Mouse (Mus musculus) liver, embryonic 13.5 days (tissue): ENCODE data around the gene Cdkl1. TPM values are rescaled to one million over a fixed set of nuclear protein-coding genes. Genes with fewer than 3 reads are reported as not detected.

Source experiments
- ATAC-seq: fragments of 200-750 bp; cut with Nextera tagmentation; 2 replicates; pipeline ENCODE4 v1.8.0; 2017; ENCODE audit warnings: low read depth, mild to moderate bottlenecking, moderate number of reproducible peaks, moderate library complexity
- DNase-seq: peaks from one replicate; pipeline ENCODE4 v3.0.0; 2022
- H3K27ac ChIP-seq: fragments of 300-500 bp; sonication (generic); 2 replicates; pipeline ENCODE4 v1.5.1; 2015; ENCODE audit warnings: moderate library complexity, mild to moderate bottlenecking, inconsistent platforms
- H3K27me3 ChIP-seq: fragments of 300-500 bp; sonication (generic); 2 replicates; pipeline ENCODE4 v1.6.1; 2015; ENCODE audit warnings: mild to moderate bottlenecking, inconsistent platforms
- H3K36me3 ChIP-seq: fragments of 300-500 bp; sonication (generic); 2 replicates; pipeline ENCODE4 v1.6.1; 2015; ENCODE audit warnings: mild to moderate bottlenecking, inconsistent platforms
- H3K4me1 ChIP-seq: fragments of 300-500 bp; sonication (generic); replicated peaks from 2 replicates; pipeline ENCODE4 v1.6.1; 2015; ENCODE audit warnings: inconsistent platforms
- H3K4me2 ChIP-seq: fragments of 300-500 bp; sonication (generic); 2 replicates; pipeline ENCODE4 v1.6.1; 2015; ENCODE audit warnings: inconsistent platforms, mild to moderate bottlenecking, moderate library complexity
- H3K4me3 ChIP-seq: fragments of 300-500 bp; sonication (generic); replicated peaks from 2 replicates; pipeline ENCODE4 v1.5.1; 2015; ENCODE audit warnings: mild to moderate bottlenecking, inconsistent platforms
- H3K9ac ChIP-seq: fragments of 300-500 bp; sonication (generic); 2 replicates; pipeline ENCODE4 v1.6.1; 2015; ENCODE audit warnings: mild to moderate bottlenecking, inconsistent platforms
- H3K9me3 ChIP-seq: fragments of 300-500 bp; sonication (generic); replicated peaks from 2 replicates; pipeline ENCODE4 v1.6.1; 2016; ENCODE audit warnings: inconsistent platforms
- WGBS: fragments of 180-500 bp; shearing (Covaris S2); methylation state at CpG from one replicate; pipeline ENCODE4 v1.1.7; 2015; ENCODE audit not compliant: insufficient replicate concordance; 5-methylcytosine and 5-hydroxymethylcytosine counted together
- polyA plus RNA-seq: library from polyadenylated mRNA; unstranded; fragments of >200 nt; fragmentation: Nextera tagmentation; extraction: Ambion mirVana; gene quantifications from 2 replicates; pipeline ENCODE4 v1.2.1, GENCODE M21; 2015

The Cdkl1 gene
- polyA plus RNA-seq, 1 experiment from 2014 or later, result 1.8 TPM

GRCm38 (mm10) chr12:69760743-69761406 is 30.2 kb downstream of the Cdkl1 start:
- peaks cover 68% of the 10 kb centered on the region for H3K4me1 ChIP-seq
- no peak for ATAC-seq
- H3K27me3 ChIP-seq, result no peaks in the 10 kb centered on the region
- H3K27ac ChIP-seq, result peak overlapping the region; percentile 99
- DNase-seq, result no peak
- H3K9ac ChIP-seq, result peak overlapping the region; percentile 46
- no peak overlapping the region for H3K4me2 ChIP-seq
- H3K36me3 ChIP-seq, result no peaks in the 10 kb centered on the region
- WGBS, result 83% methylated on average over 20 of the region's 20 CpGs
- no peak overlapping the region for H3K4me3 ChIP-seq
- no peaks in the 10 kb centered on the region for H3K9me3 ChIP-seq

- ATAC-seq (no peak), DNase-seq (no peak)
- no peaks in the 10 kb centered on the region for H3K9me3 ChIP-seq
- peak overlapping the region; percentile 99 for H3K27ac ChIP-seq
- H3K4me3 ChIP-seq, result no peak overlapping the region
- peak overlapping the region; percentile 73 for H3K9ac ChIP-seq
- no peaks in the 10 kb centered on the region for H3K27me3 ChIP-seq
- no peaks in the 10 kb centered on the region for H3K36me3 ChIP-seq
- peak overlapping the region; percentile 56 for H3K4me2 ChIP-seq
- WGBS, result 43% methylated on average over 6 of the region's 6 CpGs
- peaks cover 71% of the 10 kb centered on the region for H3K4me1 ChIP-seq
Observed at GRCm38 (mm10) chr12:69760014-69760413, 31.1 kb downstream of the Cdkl1 start.

GRCm38 (mm10) chr12:69759267-69759885 is 31.7 kb downstream of the Cdkl1 start:
- Histone ChIP-seq H3K36me3 (no peaks in the 10 kb centered on the region), H3K9me3 (no peaks in the 10 kb centered on the region), H3K4me3 (peak overlapping the region; percentile 36), H3K9ac (peak overlapping the region; percentile 83), H3K4me2 (peak overlapping the region; percentile 78), H3K27ac (peak overlapping the region; percentile 99), H3K4me1 (peaks cover 72% of the 10 kb centered on the region), H3K27me3 (no peaks in the 10 kb centered on the region)
- ATAC-seq (peak; percentile 77), DNase-seq (peak; percentile 81)
- WGBS, result 6% methylated on average over 6 of the region's 7 CpGs

GRCm38 (mm10) chr12:69758221-69759185 is 32.6 kb downstream of the Cdkl1 start:
- peak overlapping the region; percentile 83 for H3K9ac ChIP-seq
- H3K9me3 ChIP-seq, result no peaks in the 10 kb centered on the region
- 3% methylated on average over 21 of the region's 22 CpGs for WGBS
- peaks cover 72% of the 10 kb centered on the region for H3K4me1 ChIP-seq
- no peaks in the 10 kb centered on the region for H3K27me3 ChIP-seq
- peak overlapping the region; percentile 99 for H3K27ac ChIP-seq
- H3K4me3 ChIP-seq, result peak overlapping the region; percentile 36
- H3K4me2 ChIP-seq, result peak overlapping the region; percentile 78
- ATAC-seq (peak; percentile 11), DNase-seq (peak; percentile 52)
- H3K36me3 ChIP-seq, result no peaks in the 10 kb centered on the region

GRCm38 (mm10) chr12:69757418-69758141 is 33.5 kb downstream of the Cdkl1 start:
- Histone ChIP-seq H3K36me3 (no peaks in the 10 kb centered on the region), H3K9me3 (no peaks in the 10 kb centered on the region), H3K9ac (peak overlapping the region; percentile 83), H3K27me3 (no peaks in the 10 kb centered on the region), H3K4me1 (peaks cover 66% of the 10 kb centered on the region), H3K4me2 (peak overlapping the region; percentile 78), H3K4me3 (peak overlapping the region; percentile 36), H3K27ac (peak overlapping the region; percentile 99)
- peak; percentile 93 for ATAC-seq
- DNase-seq, result peak; percentile 95
- 4% methylated on average over 22 of the region's 22 CpGs for WGBS

GRCm38 (mm10) chr12:69756015-69756414 is 35.1 kb downstream of the Cdkl1 start:
- Histone ChIP-seq H3K36me3 (no peaks in the 10 kb centered on the region), H3K4me1 (peaks cover 72% of the 10 kb centered on the region), H3K9me3 (no peaks in the 10 kb centered on the region), H3K9ac (peak overlapping the region; percentile 72), H3K4me3 (no peak overlapping the region), H3K27me3 (no peaks in the 10 kb centered on the region), H3K4me2 (no peak overlapping the region), H3K27ac (peak overlapping the region; percentile 99)
- ATAC-seq (no peak), DNase-seq (no peak)
- 80% methylated on average over 5 of the region's 5 CpGs for WGBS

GRCm38 (mm10) chr12:69753936-69754335 is 37.1 kb downstream of the Cdkl1 start:
- no peak overlapping the region for H3K4me3 ChIP-seq
- no peak for DNase-seq
- no peaks in the 10 kb centered on the region for H3K9me3 ChIP-seq
- H3K27ac ChIP-seq, result peak overlapping the region; percentile 99
- no peak overlapping the region for H3K9ac ChIP-seq
- no peaks in the 10 kb centered on the region for H3K27me3 ChIP-seq
- peaks cover 56% of the 10 kb centered on the region for H3K4me1 ChIP-seq
- no peaks in the 10 kb centered on the region for H3K36me3 ChIP-seq
- no peak for ATAC-seq
- 79% methylated on average over 5 of the region's 5 CpGs for WGBS
- H3K4me2 ChIP-seq, result no peak overlapping the region

- Histone ChIP-seq H3K4me2 (no peak overlapping the region), H3K36me3 (no peaks in the 10 kb centered on the region), H3K9me3 (no peaks in the 10 kb centered on the region), H3K4me1 (peaks cover 42% of the 10 kb centered on the region), H3K9ac (no peak overlapping the region), H3K4me3 (no peak overlapping the region), H3K27me3 (no peaks in the 10 kb centered on the region), H3K27ac (no peak overlapping the region; the same call in 1 of the 2 replicates)
- DNase-seq, result no peak
- WGBS, result 39% methylated on average over 10 of the region's 10 CpGs
- 0 out of 2 replicates have a peak, but pooled peaks have one; percentile 32 for ATAC-seq
Observed at GRCm38 (mm10) chr12:69751864-69752341, 39.2 kb downstream of the Cdkl1 start.

GRCm38 (mm10) chr12:69744138-69744537 is 46.9 kb downstream of the Cdkl1 start:
- no peaks in the 10 kb centered on the region for H3K9me3 ChIP-seq
- ATAC-seq, result no peak
- H3K4me3 ChIP-seq, result no peak overlapping the region
- peaks cover 6% of the 10 kb centered on the region for H3K4me1 ChIP-seq
- no peaks in the 10 kb centered on the region for H3K27me3 ChIP-seq
- no peak overlapping the region for H3K4me2 ChIP-seq
- no peak overlapping the region for H3K9ac ChIP-seq
- DNase-seq, result no peak
- H3K36me3 ChIP-seq, result 0 out of 2 replicates have a peak, but pooled peaks cover 2% of the 10 kb centered on the region
- no peak overlapping the region for H3K27ac ChIP-seq
- WGBS, result 79% methylated on average over 5 of the region's 5 CpGs

- ATAC-seq (no peak), DNase-seq (no peak)
- H3K4me3 ChIP-seq, result no peak overlapping the region
- no peak overlapping the region for H3K9ac ChIP-seq
- no peaks in the 10 kb centered on the region for H3K27me3 ChIP-seq
- 87% methylated on average over 5 of the region's 5 CpGs for WGBS
- H3K9me3 ChIP-seq, result no peaks in the 10 kb centered on the region
- H3K27ac ChIP-seq, result no peak overlapping the region
- H3K4me2 ChIP-seq, result no peak overlapping the region
- H3K36me3 ChIP-seq, result 0 out of 2 replicates have a peak, but pooled peaks cover 2% of the 10 kb centered on the region
- H3K4me1 ChIP-seq, result peaks cover 4% of the 10 kb centered on the region
Observed at GRCm38 (mm10) chr12:69741965-69742364, 49.1 kb downstream of the Cdkl1 start.
